Mouse (Mus musculus) neural tube, embryonic 13.5 days (tissue): ENCODE data around the gene Armh4. TPM values are rescaled to one million over a fixed set of nuclear protein-coding genes. Genes with fewer than 3 reads are reported as not detected.

Source experiments
- polyA plus RNA-seq: library from polyadenylated mRNA; unstranded; fragments of >200 nt; fragmentation: Nextera tagmentation; extraction: Ambion mirVana; gene quantifications from 2 replicates; pipeline ENCODE4 v1.2.1, GENCODE M21; 2015

Armh4 gene
- polyA plus RNA-seq, 1 experiment from 2014 or later = 64.2 TPM

Other genes starting within 250 kb of the Armh4 start
- gene Olfr722, start 118.6 kb upstream of the Armh4 start, polyA plus RNA-seq = not detected in 2 replicates
- not detected in 2 replicates for gene Olfr723, start 148.4 kb upstream of the Armh4 start, polyA plus RNA-seq
- gene Olfr724, start 179.9 kb upstream of the Armh4 start, polyA plus RNA-seq = not detected in 2 replicates